Mouse (Mus musculus) heart, adult 9 months (tissue): Measurements from ENCODE around the gene Gm11444.
A peak's percentile ranks its signal among the peaks of the same experiment; 100 is the strongest.

Experiments used
- DNase-seq, 2 experiments: peaks; one replicate each; pipeline ENCODE4 v3.0.0; 2022; ENCODE audit warnings: low spot score in 2 of 2

Gm11444 gene

GRCm38 (mm10) chr11:85835753-85836522 is 14.2 kb downstream of the Gm11444 start:
- DNase-seq: no peak

- DNase-seq: no peak
These were observed 15.0 kb downstream of the Gm11444 start for GRCm38 (mm10) chr11:85835001-85835752.

GRCm38 (mm10) chr11:85834386-85834931 is 15.7 kb downstream of the Gm11444 start:
- no peak for DNase-seq

DNA sequence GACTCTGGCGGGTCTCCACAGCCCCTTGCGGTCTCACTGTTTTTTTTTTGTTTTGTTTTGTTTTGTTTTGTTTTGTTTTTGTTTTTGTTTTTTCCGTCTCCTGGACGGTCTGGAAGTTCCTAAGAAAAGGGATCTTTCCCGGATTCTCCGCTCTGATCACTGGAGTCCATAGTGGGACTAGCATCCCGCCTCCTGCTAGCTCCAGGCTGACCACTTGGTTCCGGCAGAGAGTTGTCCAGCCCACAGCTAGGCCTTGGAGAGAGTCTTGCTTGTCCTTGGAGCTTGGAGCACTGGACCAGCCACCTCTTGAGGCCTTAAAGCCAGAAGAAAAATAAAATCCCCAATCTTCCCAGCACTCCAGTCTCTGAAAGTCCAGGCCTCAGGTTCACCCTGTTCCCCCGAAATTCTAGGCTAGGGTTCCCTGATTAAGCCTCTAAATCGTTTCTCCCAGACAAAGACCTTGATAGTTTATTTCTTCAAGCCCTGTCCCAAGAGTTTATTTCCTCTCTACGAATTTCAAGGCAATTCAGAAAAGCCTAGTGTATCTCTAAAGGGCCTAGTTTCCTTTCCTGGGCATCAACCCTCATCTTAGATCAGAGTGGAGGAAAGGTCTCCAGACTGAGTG is 16.3 kb downstream of the Gm11444 start:
- no peak for DNase-seq

DNA sequence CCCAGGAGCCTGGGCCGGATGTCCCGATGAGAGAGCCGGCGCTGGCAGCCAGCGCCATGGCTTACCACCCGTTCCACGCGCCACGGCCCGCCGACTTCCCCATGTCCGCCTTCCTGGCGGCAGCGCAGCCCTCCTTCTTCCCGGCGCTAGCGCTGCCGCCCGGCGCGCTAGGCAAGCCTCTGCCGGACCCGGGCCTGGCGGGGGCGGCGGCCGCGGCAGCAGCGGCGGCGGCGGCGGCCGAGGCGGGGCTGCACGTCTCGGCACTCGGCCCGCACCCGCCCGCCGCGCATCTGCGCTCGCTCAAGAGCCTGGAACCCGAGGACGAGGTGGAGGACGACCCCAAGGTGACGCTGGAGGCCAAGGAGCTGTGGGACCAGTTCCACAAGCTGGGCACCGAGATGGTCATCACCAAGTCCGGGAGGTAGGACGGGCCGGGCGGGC is 17.0 kb downstream of the Gm11444 start:
- no peak for DNase-seq

DNA sequence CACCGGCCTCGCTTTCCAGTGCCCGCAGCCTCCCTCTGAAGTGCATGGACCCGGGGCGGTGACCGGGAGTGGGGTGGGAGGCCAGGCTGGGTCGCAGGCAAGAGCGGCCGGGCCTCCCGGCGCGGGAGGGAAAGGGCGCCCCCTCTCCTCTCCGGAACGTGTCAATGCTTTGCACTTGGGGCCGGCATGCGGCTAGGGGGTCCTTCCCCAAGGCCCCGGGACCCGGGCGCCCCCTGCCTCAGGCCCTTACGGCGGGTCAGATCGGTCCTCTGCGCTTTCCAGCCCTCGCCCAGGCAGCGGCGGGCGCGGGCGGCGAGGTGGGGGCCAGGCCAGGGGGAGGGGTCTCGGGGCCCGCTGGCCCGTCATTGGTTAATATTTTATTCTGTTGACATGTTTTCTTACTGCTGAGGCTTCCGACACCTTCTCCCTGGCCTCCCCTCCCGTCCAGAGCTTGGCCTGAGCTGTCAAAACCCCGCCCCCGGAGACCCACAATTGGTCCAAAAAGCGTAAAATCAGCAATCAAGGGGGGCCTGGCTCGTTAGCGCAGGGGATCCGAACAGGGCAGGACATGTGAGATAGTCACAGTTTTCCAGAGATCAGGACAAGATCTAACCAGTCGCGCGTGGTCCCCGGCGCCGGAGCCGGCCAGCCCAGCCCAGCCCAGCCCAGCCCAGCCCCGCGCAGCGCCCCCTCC is 17.8 kb downstream of the Gm11444 start, which contains the start of gene Tbx2:
Gene Tbx2 (plus strand): TSS at position 321 of the 694 bp plus-strand sequence.
- peak; percentile 85 to 90 for DNase-seq

DNA sequence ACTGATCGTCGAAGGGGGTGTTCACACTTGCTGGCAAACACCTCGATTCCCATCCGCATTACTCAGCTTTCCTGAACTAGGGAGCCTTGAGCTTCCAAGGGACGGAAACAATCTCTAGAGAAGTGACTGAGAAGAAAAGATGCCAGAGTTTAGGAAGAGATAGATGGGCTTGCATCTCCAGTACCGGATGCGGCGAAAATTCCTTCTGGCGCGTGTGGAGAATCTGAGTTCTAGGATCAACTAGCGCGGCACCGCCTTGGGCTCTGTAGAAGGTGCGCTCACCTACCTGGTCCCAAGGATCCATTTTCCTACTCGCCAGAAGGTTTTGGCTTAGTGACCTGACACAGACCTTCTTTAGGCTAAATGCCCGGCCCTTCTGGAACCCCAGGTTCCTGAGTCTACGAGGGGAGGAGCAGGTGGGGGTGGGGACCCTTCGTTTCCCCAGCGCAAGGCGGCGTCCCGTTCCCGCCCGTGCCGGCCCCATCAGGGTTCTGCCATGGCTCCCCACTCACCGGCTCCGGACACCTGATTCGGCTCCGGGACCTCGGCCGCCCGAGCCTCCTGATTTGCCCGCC is 18.4 kb downstream of the Gm11444 start:
- no peak for DNase-seq

DNA sequence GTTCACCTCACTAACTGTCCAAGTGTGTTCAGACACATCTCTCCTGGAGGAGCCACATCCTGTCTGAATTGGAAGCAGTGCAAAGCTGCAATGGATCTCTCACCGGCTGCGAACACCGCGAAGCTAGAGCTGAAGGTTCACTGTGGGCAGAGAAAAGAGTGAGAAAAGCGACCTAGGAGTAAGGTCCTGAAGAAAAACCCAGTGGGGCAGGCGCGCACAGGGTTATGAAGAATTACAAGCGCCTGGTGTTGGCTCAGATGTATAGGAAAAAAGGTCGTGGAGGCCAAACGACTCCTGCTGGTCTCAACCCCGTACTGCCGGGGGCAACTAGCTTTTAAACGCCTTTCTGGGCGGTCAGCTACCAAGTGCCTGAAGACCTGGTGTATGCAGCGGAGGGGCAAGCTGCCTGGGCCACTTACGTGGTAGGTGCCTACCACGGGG is 19.2 kb downstream of the Gm11444 start:
- no peak for DNase-seq

GRCm38 (mm10) chr11:85829520-85830440 is 20.4 kb downstream of the Gm11444 start:
- no peak for DNase-seq

- DNase-seq: no peak
These were observed 21.2 kb downstream of the Gm11444 start for GRCm38 (mm10) chr11:85828691-85829519.

GRCm38 (mm10) chr11:85827342-85827741 is 22.8 kb downstream of the Gm11444 start:
- DNase-seq: no peak

- DNase-seq: no peak
These were observed 24.3 kb downstream of the Gm11444 start for GRCm38 (mm10) chr11:85825823-85826222.

GRCm38 (mm10) chr11:85825031-85825430 is 25.1 kb downstream of the Gm11444 start:
- no peak for DNase-seq

DNA sequence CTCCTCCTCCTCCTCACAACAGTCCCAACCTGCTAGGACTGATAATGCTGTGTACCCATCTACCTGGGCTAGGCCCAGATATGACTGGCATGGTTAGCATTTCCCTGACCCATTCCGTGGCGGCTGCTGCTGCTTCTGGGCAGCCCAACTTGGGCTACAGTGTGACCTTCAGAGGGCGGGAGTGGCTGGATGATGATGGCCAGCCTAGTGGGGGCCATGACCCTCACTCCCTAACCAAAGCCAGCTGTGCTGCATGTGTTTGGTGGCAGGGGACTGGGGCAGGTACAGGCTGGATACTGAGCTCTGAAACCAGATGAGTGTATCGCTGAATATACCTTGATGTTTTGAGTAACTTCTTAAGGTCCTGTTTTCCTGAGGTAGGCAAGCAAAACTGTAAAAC is 26.3 kb downstream of the Gm11444 start:
- no peak for DNase-seq

- DNase-seq: peak; percentile 68 to 78
These were observed 27.0 kb downstream of the Gm11444 start for GRCm38 (mm10) chr11:85823181-85823580.

GRCm38 (mm10) chr11:85821659-85822058 is 28.5 kb downstream of the Gm11444 start:
- DNase-seq: no peak

DNA sequence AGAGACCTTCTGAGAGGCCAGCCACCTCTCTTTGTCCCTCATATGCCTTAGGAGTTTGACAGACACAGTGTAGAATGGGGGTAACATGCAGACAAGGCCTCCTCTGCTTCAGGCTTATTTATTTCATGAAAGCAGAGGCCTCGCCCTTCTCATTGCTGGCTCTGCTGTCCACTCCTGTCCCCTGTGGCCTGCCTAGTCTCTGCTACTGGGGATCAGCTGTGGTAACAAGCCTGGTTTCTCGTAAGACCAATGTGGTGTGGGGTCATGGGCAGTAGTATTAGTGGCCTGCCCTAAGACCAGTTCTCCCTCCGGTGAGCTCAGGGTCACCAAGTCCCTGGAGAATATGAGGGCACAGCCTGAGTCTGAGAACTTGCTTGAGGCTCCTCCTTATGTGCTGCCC is 29.2 kb downstream of the Gm11444 start:
- DNase-seq: no peak

DNA sequence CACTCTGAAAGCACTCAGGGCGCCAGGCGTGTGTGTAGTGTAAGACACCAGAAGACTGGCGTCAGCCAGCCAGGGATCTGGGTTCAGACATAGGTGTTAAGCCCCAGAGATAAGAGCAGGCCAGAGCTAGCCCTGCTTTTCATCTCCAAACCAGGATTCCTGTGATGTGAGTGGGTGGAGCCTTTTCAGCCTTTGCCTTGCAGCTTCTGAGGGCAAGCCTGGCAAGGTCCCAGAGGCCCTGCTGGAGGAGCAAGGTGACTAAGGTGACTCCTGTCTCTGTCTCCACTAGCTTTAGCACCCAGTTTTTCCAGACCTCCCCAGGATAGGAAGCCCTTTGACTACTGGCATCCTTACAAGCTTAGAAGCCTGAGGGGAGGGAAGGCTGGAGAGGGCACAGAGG is 31.7 kb downstream of the Gm11444 start:
- no peak for DNase-seq

GRCm38 (mm10) chr11:85816471-85816870 is 33.7 kb downstream of the Gm11444 start:
- no peak for DNase-seq
